Mouse (Mus musculus): Measurements from ENCODE around the gene Atad1. TPM values are rescaled to one million over a fixed set of nuclear protein-coding genes. Genes with fewer than 3 reads are reported as not detected.
"Not testable (repeated sequence)": the region's sequence is repeated elsewhere in the genome, so short reads cannot be mapped to it uniquely, and the experiment has no call there.

Gene Atad1
- polyA plus RNA-seq, 1 experiment from 2014 or later = 52.2 TPM

DNA sequence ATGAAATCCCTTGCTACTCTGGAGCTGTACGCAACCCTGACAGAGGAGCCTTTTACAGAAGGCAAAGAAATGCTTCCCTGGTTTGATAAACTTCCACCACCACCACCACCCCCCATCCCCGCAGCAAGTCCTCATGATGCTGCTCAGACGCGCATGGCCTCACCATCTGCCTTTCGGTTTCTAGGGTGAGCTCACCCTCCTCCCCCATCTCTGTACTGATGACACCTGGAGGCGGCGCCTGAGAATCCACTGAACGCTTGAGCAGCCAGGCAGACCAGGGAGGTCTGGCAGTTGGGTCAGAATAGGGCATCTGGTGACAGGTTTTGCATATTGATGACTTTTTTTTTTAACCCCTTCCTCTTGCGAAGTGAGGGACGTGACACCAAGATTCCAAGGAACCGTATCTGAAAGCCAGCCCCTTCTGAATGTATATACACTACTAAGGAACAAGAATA, 27.0 kb downstream of the Atad1 start:
- WGBS = under 1% methylated on average over 11 of the region's 11 CpGs
- H3K4me1 ChIP-seq = peaks cover 19% of the 10 kb centered on the region
- H3K4me2 ChIP-seq = peak overlapping the region; percentile 92
- ATAC-seq (ENCODE audit: extremely low read depth, insufficient number of reproducible peaks, low FRiP score, low TSS enrichment) = peak; percentile 73; the same call in 1 of the 2 replicates
- H3K27ac ChIP-seq (replicated peaks) = peak overlapping the region; percentile 93
- H3K27me3 ChIP-seq (replicated peaks) = no peaks in the 10 kb centered on the region
- no peaks in the 10 kb centered on the region for H3K9me3 ChIP-seq
- H3K9ac ChIP-seq = peak overlapping the region; percentile 94
- H3K4me3 ChIP-seq = peak overlapping the region; percentile 91
- peaks cover 6% of the 10 kb centered on the region; the same call in 1 of the 2 replicates for H3K36me3 ChIP-seq

DNA sequence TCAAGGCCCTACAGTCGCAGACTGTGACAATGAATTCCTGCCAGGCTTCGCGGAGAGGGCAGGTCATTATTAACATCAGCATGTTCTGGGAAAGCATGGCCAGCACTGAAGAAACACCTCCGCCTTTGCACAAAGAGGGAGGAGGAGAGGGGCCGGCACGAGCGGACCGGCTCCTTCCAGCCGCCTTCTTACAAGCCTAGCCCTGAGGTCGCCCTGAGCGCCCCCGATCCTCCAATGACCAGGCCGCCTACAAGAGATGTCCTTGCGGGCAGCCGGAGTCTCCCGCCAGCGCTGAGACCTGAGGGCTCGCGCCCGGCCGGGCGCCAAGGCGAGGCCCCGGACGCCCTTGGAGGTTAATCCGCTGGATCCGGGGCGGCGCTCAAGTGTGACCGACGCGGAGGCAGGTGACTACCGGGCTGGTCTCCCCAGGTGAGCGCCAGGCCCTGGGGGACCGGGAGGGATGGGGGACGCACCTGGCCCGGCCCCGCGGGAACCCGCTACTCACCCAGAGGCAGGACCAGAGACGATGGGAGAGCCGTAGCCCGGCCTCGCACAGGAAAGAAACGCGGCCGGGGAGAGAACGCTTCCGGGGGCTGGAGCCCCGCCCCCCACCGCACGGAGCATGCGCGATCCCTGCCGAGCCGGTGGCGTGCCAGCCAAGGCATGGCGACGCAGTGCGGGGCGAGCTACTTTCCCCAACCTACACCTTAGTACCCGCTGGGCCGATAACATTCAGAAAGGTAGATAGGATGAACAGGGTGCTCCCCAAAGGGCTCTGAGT, 27.6 kb downstream of the Atad1 start:
- peak overlapping the region; percentile 92 for H3K4me2 ChIP-seq
- no peaks in the 10 kb centered on the region for H3K27me3 ChIP-seq (replicated peaks)
- no peaks in the 10 kb centered on the region for H3K9me3 ChIP-seq
- peaks cover 6% of the 10 kb centered on the region for H3K36me3 ChIP-seq
- H3K27ac ChIP-seq (replicated peaks) = peak overlapping the region; percentile 93
- H3K4me1 ChIP-seq = peaks cover 19% of the 10 kb centered on the region
- peak; percentile 88 for ATAC-seq (ENCODE audit: extremely low read depth, insufficient number of reproducible peaks, low FRiP score, low TSS enrichment)
- peak overlapping the region; percentile 94 for H3K9ac ChIP-seq
- 1% methylated on average over 63 of the region's 63 CpGs for WGBS
- peak overlapping the region; percentile 91 for H3K4me3 ChIP-seq

DNA sequence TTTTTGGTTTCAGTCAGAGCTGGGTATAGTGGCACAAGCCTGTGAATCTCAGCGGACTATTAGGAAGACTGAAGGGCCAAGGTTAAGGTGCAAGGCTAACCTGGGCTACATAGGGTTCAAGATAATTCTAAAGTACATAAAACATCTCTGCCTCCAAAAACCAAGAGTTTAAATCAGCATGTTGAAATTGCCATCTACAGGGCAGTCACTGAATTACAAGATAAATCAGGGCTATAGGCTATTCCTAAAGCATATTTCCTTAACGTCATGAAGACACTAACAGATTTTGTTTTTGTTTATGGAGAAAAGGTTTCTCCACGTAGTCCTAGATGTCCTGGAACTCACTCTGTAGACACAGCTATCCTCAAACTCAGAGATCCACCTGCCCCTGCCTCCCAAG, 29.3 kb downstream of the Atad1 start:
- Histone ChIP-seq H3K9me3 (no peaks in the 10 kb centered on the region), H3K27me3 (replicated peaks) (no peaks in the 10 kb centered on the region), H3K27ac (replicated peaks) (no peak overlapping the region), H3K4me2 (0 out of 2 replicates have a peak overlapping the region, but pooled peaks have one; percentile 92), H3K9ac (no peak overlapping the region), H3K4me3 (no peak overlapping the region), H3K4me1 (peaks cover 19% of the 10 kb centered on the region), H3K36me3 (peaks cover 22% of the 10 kb centered on the region)
- WGBS = 66% methylated on average over 3 of the region's 3 CpGs
- ATAC-seq (ENCODE audit: extremely low read depth, insufficient number of reproducible peaks, low FRiP score, low TSS enrichment) = no peak

DNA sequence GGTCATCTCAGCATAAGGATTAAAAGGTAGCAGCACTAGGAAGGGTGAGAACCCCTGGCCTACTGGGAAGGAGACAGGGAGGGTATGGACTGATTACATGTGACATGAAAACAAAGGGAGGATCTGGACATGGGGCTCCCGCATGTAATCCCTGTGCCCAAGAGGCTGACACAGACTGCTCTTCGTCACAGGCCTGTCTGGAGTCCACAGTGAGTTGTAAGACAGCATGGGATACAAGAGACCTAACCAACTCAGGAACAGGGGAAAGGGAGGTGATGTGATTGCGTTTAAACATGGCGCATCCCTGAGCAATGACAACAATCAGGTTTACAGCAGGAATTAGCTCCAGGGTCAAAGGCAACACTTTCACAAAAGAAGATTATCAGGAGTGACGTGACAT, 30.6 kb downstream of the Atad1 start:
- peaks cover 19% of the 10 kb centered on the region for H3K4me1 ChIP-seq
- no peak overlapping the region for H3K9ac ChIP-seq
- H3K4me3 ChIP-seq = no peak overlapping the region
- 86% methylated on average over 5 of the region's 5 CpGs for WGBS
- H3K27ac ChIP-seq (replicated peaks) = no peak overlapping the region
- no peaks in the 10 kb centered on the region for H3K27me3 ChIP-seq (replicated peaks)
- no peaks in the 10 kb centered on the region for H3K9me3 ChIP-seq
- no peak for ATAC-seq (ENCODE audit: extremely low read depth, insufficient number of reproducible peaks, low FRiP score, low TSS enrichment)
- H3K36me3 ChIP-seq = peaks cover 35% of the 10 kb centered on the region
- H3K4me2 ChIP-seq = no peak overlapping the region

DNA sequence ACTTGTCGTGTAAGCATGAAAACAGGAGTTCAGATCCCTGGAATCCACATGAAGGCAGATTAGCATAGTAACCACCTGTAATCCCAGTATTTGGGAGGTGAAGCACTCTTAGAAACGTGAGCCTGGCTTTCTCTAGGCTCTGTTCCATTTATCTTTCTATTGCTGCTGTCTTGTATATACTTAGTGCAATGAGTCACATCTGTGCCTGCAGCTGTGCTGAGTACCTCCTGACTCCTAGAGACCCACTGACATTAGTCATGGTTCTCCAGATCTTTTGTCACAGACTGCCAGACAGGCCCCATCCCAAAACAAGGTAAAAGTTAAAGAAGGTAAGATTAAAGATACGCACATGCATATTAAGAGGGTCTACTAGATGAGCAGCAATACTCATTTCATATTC, 37.4 kb downstream of the Atad1 start:
- Histone ChIP-seq H3K4me3 (no peak overlapping the region), H3K4me2 (no peak overlapping the region), H3K4me1 (no peaks in the 10 kb centered on the region), H3K36me3 (peaks cover 86% of the 10 kb centered on the region), H3K9me3 (no peaks in the 10 kb centered on the region), H3K9ac (no peak overlapping the region), H3K27me3 (replicated peaks) (no peaks in the 10 kb centered on the region), H3K27ac (replicated peaks) (no peak overlapping the region)
- 81% methylated on average over 3 of the region's 3 CpGs for WGBS
- ATAC-seq (ENCODE audit: extremely low read depth, insufficient number of reproducible peaks, low FRiP score, low TSS enrichment) = no peak

DNA sequence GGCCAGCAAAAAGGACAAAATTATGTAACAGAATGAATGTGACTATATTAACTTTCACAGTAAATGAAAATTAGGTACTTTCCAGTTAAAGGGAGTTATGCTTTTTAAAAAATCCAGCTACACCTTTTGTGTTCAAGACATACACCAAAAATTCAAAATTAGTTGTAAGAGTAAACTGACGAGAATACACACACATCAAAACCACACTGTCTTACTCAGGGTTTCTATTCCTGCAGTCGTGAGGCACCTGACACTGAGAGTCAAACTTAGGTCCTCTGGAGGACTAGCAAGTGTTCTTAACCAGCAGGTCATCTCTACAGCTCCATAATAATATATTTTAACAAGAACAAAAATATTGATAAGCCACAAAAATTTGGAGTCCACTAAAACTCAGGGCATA, 42.9 kb downstream of the Atad1 start:
- no peaks in the 10 kb centered on the region for H3K27me3 ChIP-seq (replicated peaks)
- H3K9ac ChIP-seq = no peak overlapping the region
- H3K9me3 ChIP-seq = no peaks in the 10 kb centered on the region
- ATAC-seq (ENCODE audit: extremely low read depth, insufficient number of reproducible peaks, low FRiP score, low TSS enrichment) = no peak
- no peak overlapping the region for H3K4me3 ChIP-seq
- H3K36me3 ChIP-seq = peaks cover 91% of the 10 kb centered on the region
- WGBS = 87% methylated on average over 2 of the region's 2 CpGs
- H3K4me1 ChIP-seq = no peaks in the 10 kb centered on the region
- no peak overlapping the region for H3K27ac ChIP-seq (replicated peaks)
- no peak overlapping the region for H3K4me2 ChIP-seq

DNA sequence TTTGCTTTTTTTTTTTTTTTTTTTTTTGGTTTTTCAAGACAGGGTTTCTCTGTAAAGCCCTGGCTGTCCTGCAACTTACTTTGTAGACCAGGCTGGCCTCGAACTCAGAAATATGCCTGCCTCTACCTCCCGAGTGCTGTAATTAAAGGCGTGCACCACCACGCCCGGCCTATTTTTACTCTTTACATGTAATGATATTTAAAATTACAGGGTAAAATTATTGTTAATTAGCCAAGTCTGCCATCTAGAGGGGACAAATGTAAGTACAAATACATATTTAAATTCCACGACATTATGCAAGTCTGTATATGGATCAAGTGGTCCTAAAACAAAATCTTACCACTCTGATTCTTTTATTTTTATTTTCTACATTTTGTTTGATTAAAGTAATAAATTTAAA, 49.9 kb downstream of the Atad1 start:
- ATAC-seq (ENCODE audit: extremely low read depth, insufficient number of reproducible peaks, low FRiP score, low TSS enrichment) = no peak
- no peak overlapping the region for H3K4me3 ChIP-seq
- H3K27me3 ChIP-seq (replicated peaks) = no peaks in the 10 kb centered on the region
- no peak overlapping the region for H3K27ac ChIP-seq (replicated peaks)
- 68% methylated on average over 6 of the region's 6 CpGs for WGBS
- H3K36me3 ChIP-seq = peaks cover 74% of the 10 kb centered on the region
- H3K9ac ChIP-seq = no peak overlapping the region
- no peaks in the 10 kb centered on the region for H3K4me1 ChIP-seq
- H3K4me2 ChIP-seq = no peak overlapping the region
- no peaks in the 10 kb centered on the region for H3K9me3 ChIP-seq

DNA sequence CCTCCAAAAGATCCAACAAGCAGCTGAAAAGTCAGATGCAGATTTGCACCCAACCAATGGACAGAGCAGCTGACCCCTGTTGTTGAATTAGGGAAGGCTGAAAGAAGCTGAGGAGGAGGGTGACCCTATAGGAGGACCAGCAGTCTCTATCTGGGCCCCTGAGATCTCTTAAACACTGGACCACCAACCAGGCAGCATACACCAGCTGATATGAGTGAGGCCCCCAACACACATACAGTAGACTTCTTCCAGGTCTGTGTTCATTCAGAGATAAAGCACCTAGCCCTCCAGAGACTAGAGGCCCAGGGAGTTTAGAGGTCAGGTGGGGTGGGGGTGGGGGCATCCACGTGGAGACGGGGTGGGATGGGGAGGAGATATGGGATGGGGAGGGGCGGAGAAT, 51.4 kb downstream of the Atad1 start:
- 57% methylated on average over 3 of the region's 3 CpGs for WGBS
- not testable (repeated sequence) for H3K9me3 ChIP-seq; H3K9ac ChIP-seq; ATAC-seq (ENCODE audit: extremely low read depth, insufficient number of reproducible peaks, low FRiP score, low TSS enrichment); H3K4me2 ChIP-seq; H3K4me1 ChIP-seq; H3K27ac ChIP-seq (replicated peaks); H3K4me3 ChIP-seq; H3K27me3 ChIP-seq (replicated peaks)
- peaks cover 69% of the 10 kb centered on the region for H3K36me3 ChIP-seq

DNA sequence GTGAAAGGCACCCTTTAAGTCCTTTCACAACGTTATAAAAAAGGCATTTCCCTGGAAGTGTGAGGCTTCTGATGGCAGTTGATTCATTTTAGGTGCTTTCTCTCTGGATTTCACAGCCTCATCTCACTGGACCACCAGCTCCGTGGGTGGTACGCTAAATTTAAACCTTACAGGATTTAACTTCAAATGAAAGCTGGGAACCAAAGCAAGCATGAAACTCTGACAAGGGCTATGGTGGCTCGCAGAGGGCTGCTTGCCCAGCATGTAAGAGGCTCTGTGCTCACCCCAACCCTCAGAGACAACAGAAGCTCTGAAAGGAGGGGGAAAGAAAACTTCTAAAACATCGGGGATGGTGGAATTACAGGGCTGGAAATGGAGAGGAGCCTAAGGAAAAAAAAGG, 51.9 kb downstream of the Atad1 start:
- no peak for ATAC-seq (ENCODE audit: extremely low read depth, insufficient number of reproducible peaks, low FRiP score, low TSS enrichment)
- peaks cover 69% of the 10 kb centered on the region for H3K36me3 ChIP-seq

DNA sequence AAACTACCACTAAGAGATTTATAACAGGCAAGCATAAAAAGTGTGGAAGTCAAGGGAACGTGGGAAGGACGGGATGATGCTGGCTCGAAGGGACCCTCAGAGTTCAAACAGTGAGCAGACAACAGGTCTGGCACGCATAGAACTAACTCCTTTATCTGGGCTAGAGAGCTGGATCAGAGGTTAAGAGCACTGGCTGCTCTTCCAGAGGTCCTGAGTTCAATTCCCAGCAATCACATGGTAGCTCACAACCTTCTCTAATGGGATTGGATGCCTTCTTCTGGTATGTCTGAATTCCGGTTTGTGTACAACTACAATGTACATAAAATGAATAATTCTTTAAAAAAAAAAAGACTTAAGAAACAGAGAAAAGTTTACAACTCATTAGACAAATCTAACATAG, 56.5 kb downstream of the Atad1 start:
- Histone ChIP-seq H3K27me3 (replicated peaks) (no peaks in the 10 kb centered on the region), H3K4me1 (no peaks in the 10 kb centered on the region), H3K9ac (no peak overlapping the region), H3K36me3 (peaks cover 76% of the 10 kb centered on the region), H3K27ac (replicated peaks) (no peak overlapping the region), H3K4me2 (no peak overlapping the region), H3K9me3 (no peaks in the 10 kb centered on the region), H3K4me3 (no peak overlapping the region)
- no peak for ATAC-seq (ENCODE audit: extremely low read depth, insufficient number of reproducible peaks, low FRiP score, low TSS enrichment)
- WGBS = 80% methylated on average over 5 of the region's 5 CpGs

More for the DNA sequence above, 51.9 kb downstream of the Atad1 start:
- no peaks in the 10 kb centered on the region for H3K4me1 ChIP-seq
- no peaks in the 10 kb centered on the region for H3K27me3 ChIP-seq (replicated peaks)
- no peak overlapping the region for H3K4me3 ChIP-seq
- H3K27ac ChIP-seq (replicated peaks) = no peak overlapping the region
- H3K4me2 ChIP-seq = no peak overlapping the region
- H3K9me3 ChIP-seq = no peaks in the 10 kb centered on the region
- 84% methylated on average over 5 of the region's 5 CpGs for WGBS
- H3K9ac ChIP-seq = no peak overlapping the region

DNA sequence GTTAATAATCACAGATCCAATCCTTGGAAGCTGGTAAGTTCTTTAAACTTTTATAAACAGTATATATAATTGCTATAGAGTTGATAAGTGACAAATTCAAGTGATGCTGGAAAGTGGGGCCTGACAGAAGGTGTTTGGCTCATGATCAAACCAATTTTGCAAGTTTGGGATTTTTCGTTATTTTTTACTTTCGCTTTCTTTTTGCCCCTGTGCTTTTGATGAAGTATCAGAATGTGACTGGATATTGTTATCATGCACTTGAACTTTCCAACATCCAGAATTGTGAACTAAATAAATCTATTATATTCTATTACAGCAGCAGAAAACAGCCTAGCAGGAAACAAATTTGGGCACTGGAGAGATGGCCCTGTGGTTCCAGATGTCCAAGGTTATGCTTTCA, 58.7 kb downstream of the Atad1 start:
- WGBS = 84% methylated on average over 2 of the region's 2 CpGs
- Histone ChIP-seq H3K36me3 (peaks cover 72% of the 10 kb centered on the region), H3K9ac (no peak overlapping the region), H3K27ac (replicated peaks) (no peak overlapping the region), H3K9me3 (no peaks in the 10 kb centered on the region), H3K4me1 (no peaks in the 10 kb centered on the region), H3K4me2 (no peak overlapping the region), H3K27me3 (replicated peaks) (no peaks in the 10 kb centered on the region), H3K4me3 (no peak overlapping the region)
- ATAC-seq (ENCODE audit: extremely low read depth, insufficient number of reproducible peaks, low FRiP score, low TSS enrichment) = no peak

DNA sequence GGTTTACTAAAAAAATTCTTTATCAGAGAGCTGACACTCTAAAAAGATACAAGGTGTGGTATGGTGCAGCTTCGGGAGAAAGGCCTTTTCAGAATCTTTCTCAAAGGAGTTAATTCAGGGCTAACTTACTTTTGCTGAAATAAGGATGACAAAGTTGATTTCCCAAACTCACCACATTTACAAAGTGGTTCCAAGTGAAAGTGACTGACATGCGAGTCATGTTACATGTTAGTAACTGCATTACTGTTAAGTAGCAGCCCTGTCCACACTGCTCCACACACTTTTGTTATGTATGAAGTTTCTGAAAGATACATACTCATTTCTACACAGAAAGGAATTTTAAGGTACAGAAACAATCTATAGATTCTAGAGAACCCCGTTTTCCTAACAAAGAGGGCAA, 63.8 kb downstream of the Atad1 start:
- Histone ChIP-seq H3K9ac (no peak overlapping the region), H3K4me3 (no peak overlapping the region), H3K36me3 (peaks cover 75% of the 10 kb centered on the region), H3K27me3 (replicated peaks) (no peaks in the 10 kb centered on the region), H3K27ac (replicated peaks) (no peak overlapping the region), H3K9me3 (no peaks in the 10 kb centered on the region), H3K4me2 (no peak overlapping the region), H3K4me1 (no peaks in the 10 kb centered on the region)
- no peak for ATAC-seq (ENCODE audit: extremely low read depth, insufficient number of reproducible peaks, low FRiP score, low TSS enrichment)
- WGBS = 79% methylated on average over 3 of the region's 3 CpGs

Measured in heart, embryonic 13.5 days (tissue).